Mouse (Mus musculus): ENCODE data around the gene Khdc3. TPM values are rescaled to one million over a fixed set of nuclear protein-coding genes. Genes with fewer than 3 reads are reported as not detected.
"Not testable (repeated sequence)": the region's sequence is repeated elsewhere in the genome, so short reads cannot be mapped to it uniquely, and the experiment has no call there.

Gene Khdc3
- total RNA-seq, 2 experiments from 2014 or later, result 0.44 to 0.92 TPM

DNA sequence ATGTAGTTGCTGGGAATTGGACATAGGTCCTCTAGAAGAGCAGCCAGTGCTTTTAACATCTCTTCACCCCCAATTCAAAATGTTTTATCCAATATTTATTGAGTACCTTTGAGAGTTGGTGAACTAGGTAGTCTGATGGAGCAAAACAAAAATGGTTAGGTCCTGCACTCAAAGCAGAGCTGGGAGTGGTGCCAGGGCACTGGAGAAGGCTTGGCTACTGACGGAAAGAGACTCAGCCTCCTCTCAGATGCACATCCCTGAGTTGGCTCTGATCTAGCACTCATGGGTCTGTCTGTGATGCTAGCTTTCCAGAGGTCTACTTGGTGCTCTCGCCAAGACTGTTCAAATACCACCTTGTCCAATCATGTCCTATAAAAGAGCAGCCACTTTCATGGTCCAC, 3.7 kb upstream of the Khdc3 start:
- ATAC-seq (replicated peaks; ENCODE audit: poor library complexity), result no peak

DNA sequence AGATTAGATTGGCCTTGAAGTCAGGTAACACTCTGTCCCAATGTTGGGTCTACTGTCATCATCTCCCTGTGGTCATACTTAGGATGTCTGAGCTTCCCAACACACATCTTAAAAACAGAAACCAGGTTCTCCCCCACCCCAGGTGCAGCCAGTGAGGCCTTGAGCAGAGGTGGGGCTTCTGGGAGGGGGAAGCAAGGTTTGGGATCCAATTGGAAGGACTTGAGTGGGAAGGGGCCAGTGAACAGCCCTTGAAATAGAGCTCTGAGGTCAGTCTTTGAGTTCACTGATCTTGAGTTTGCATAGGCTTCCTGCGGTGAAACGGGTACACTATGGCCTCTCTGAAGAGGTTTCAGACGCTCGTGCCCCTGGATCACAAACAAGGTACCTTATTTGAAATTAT, 545 bp downstream of the Khdc3 start, which contains the start of gene Gm20509:
Gm20509 (plus strand) TSS at position 290 of the 400 bp plus-strand sequence.
- ATAC-seq (replicated peaks; ENCODE audit: poor library complexity), result no peak

DNA sequence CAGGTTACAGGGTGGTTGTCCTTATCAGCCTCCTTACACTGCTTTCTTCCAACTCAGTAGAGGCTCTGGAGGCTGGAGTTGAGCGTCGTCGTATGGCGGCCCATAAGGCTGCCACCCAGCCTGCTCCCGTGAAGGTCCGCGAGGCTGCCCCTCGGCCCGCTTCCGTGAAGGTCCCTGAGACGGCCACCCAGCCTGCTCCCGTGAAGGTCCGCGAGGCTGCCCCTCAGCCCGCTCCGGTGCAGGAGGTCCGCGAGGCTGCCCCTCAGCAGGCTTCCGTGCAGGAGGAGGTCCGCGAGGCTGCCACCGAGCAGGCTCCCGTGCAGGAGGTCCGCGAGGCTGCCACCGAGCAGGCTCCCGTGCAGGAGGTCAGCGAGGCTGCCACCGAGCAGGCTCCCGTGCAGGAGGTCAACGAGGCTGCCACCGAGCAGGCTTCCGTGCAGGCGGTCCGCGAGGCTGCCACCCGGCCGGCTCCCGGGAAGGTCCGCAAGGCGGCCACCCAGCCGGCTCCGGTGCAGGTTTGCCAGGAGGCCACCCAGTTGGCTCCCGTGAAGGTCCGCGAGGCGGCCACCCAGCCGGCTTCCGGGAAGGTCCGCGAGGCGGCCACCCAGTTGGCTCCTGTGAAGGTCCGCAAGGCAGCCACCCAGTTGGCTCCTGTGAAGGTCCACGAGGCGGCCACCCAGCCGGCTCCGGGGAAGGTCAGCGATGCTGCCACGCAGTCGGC, 1.7 kb downstream of the Khdc3 start:
- peak; percentile 45 for ATAC-seq (replicated peaks; ENCODE audit: poor library complexity)

DNA sequence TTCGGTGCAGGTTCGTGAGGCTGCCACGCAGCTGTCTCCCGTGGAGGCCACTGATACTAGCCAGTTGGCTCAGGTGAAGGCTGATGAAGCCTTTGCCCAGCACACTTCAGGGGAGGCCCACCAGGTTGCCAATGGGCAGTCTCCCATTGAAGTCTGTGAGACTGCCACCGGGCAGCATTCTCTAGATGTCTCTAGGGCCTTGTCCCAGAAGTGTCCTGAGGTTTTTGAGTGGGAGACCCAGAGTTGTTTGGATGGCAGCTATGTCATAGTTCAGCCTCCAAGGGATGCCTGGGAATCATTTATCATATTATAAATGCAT, 2.2 kb downstream of the Khdc3 start:
- no peak for ATAC-seq (replicated peaks; ENCODE audit: poor library complexity)

DNA sequence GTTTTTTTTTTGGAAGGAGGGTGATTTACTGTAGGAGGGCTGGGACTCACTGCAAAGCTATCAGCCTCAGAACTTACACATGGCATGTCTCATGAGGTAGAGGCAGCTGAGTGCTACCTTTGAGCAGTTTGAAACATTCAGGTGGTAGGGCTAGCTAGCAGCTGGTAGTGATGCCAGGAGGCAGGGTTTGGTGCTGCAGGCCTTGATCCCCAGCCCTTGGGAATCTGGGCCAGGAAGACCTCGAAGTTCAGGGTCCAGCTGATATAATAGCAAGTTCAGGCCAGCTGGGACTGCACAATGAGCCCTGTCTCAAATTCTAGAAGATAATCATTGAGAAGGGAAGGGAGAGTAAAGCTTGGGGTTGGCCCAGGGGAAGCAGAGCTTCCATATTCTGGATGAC, 3.5 kb downstream of the Khdc3 start:
- no peak for ATAC-seq (replicated peaks; ENCODE audit: poor library complexity)

DNA sequence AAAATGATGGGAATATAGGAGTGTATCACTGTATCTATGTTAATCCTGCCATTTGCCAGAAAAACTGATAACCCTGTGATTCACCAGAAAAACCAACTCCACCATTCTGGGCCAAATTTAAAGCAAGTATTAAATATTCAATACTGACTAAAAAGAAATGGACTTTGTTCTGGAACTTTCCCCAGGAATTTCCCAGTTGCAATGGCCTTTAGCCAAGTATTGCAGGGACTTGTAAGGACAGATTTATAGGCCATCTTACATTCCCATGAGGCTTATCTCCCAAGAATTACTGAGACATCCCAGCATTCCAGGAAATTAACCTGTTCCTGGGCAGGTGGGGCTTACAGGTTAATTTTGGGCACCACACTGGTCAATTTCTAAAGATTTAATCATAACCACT, 4.1 kb downstream of the Khdc3 start:
- ATAC-seq (replicated peaks; ENCODE audit: poor library complexity), result no peak

DNA sequence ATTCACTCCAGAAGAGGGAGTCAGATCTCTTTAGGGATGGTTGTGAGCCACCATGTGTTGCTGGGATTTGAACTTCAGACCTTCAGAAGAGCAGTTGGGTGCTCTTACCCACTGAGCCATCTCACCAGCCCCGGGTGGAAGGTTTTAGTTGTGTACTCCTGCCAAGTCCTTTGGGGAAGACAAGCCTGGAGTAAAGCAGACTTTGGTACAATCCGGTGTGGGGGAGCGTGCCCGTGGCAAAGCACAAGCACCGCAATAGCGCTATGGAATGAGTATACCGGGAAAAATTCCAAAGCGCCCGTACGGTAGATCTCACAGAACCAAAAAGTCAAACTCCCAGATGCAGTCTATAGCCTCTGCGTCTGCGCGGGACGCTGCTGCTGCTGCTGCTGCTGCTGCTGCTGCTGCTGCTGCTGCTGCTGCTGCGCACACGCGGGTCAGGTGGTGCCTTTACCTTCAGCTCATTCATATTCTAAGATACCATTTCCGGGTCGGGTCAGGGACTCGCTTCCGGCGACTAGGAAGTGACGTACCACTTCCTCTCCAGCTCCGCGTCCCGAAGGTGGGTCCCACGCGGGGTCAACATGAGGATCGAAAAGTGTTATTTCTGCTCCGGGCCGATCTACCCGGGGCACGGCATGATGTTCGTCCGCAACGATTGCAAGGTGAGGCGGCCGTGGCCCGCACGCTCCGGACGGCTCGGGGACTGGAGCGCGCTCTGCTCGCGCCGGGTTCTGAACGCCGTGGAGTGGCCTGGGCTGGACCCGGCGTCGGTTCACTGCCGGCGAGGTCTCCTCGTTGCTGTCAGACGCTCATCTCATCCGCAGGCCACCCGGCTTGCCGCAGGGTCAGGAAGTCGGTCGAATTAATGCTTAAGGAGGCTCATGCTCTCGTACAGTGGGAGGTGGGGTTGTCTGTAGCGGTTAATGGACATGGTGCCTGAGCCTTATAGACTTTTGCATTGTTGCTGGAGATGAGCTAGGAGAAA, 11.6 kb downstream of the Khdc3 start, which contains the start of gene Rsl24d1:
Rsl24d1 (plus strand) TSS at position 508 of the 988 bp plus-strand sequence.
- ATAC-seq (replicated peaks; ENCODE audit: poor library complexity), result peak; percentile 98

DNA sequence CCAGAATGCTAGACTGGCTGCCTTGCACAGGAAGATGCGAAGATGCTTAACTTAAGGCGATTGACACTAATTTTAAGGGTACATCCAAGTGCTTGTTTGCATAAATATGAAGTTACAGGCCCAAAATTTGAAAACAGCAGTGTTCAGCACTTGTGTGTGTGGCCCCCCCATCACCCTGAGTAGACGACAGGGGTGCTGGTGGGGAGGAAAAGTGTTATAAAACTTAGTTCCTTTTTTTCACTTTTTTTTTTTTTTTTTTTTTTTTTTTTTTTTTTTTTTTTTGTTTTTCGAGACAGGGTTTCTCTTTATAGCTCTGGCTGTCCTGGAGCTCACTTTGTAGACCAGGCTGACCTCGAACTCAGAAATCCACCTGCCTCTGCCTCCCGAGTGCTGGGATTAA, 15.1 kb downstream of the Khdc3 start:
- ATAC-seq (replicated peaks; ENCODE audit: poor library complexity), result not testable (repeated sequence)

DNA sequence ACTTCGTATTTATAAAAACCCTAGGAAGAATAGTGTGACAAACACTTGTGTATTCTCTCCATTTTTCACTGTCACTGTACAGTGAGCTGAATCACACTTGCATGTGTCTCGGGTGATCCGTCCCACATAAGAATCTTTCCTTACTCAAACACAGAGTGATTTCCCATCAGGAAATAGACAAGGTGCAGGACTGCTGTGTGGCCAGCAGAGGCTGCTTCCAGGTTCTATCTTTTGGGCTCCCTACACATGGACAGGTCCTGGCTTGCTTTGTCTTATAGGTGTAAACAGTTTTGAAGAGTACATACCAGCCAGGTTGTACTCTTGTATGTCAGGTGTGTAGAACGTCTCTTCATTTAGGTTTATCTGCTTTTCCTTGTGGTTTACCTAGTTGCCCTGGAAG, 16.4 kb downstream of the Khdc3 start:
- no peak for ATAC-seq (replicated peaks; ENCODE audit: poor library complexity)

DNA sequence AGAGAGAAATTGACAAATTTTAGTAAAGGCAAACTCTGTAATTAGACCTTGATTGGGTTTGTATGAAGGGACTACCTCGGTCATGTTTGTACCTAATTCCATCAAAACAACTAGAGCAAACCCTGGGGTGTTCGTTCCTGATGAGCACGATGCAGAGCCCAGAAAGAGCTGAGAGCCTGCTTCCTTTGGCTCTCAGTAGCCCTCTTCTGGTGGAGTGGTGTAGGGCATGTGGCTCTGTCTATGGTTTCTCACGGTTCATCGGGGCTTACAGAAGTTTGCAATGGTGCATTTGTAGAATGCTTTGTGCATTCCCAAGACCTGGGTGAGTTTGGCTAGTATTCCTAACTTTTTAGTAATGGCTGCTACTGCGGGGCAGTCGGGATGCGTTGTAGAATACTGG, 20.1 kb downstream of the Khdc3 start:
- peak; percentile 67 for ATAC-seq (replicated peaks; ENCODE audit: poor library complexity)

DNA sequence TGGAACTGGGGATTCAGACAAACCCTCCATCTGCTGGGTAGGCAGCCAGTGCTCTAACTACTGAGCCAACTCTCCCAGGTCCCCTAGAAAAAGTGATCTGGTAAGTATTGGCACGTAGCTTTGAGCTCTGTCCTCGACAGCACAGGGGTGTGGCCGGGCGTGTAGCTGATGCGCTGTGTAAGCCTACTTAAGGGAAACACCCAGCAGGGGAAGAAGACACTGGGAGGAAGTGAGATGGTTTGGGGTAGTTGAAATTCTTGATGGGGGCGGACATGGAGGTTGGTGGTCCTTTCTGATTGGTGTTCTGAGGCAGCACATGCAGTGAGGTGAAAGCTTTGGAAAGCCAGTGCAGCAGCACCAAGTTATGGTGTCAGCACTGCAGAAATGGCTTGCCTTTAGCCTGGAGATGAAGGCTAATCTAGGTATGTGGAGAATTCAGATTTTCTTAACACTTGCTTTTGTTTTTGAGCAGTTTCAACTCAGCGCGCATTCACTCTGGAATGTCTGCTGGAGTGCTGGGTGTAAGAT, 23.5 kb downstream of the Khdc3 start:
- ATAC-seq (replicated peaks; ENCODE audit: poor library complexity), result peak; percentile 61

DNA sequence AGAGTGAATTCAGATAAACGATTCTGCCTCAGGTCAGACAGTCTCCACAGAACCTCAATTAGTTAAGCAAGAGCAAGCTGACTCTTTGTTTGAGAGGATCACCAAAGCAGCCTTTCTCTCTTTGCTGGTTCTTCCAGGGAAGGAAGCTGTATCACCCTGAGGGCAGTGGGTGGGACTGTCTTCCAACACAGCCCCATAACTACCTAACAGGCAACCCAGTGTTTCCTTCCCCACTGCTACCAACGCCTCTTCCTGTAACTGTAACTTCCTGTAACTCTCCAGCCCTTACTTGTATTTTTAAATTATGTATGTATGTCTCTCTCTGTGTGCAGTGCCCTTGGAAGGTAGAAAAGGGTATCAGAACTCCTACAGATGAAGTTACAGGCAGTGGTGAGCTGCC, 25.8 kb downstream of the Khdc3 start:
- ATAC-seq (replicated peaks; ENCODE audit: poor library complexity), result peak; percentile 66

DNA sequence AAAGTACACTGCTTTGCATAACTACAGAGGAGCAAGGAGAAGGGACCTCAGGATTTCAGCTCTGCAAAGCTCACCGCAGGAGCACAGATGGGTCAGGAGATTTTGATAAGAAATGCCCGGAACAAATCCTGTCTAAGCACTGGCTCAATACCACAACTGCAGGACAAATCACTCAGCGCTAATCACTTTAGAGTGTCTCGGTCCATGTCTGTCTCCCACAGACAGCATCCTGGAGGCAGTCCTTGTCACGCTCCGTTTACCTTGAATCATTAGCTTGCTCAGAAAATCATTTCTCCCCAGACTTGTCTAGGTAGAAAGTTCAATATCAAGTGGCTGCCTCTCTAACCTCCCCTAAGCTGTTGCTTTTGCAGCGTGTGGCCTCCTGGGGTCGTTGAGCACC, 28.2 kb downstream of the Khdc3 start:
- ATAC-seq (replicated peaks; ENCODE audit: poor library complexity), result no peak

DNA sequence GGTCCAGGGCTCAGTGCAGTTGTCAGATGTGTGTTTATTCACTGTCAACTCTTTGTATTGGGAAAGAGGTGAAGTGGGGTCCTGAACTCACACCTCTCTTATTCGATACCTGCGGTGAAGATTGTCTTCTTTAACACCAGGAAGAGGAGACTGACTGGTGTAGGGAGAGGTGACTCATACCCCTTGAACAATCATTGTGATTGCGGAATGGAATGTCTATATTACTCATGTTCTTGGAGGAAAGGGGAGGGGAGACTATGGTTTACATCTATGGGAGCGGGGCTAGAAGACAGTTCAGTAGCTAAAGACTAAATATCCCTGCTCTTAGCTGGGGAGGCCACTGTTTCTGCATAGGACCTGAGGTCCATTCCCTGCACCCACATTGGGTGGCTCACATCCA, 28.9 kb downstream of the Khdc3 start:
- ATAC-seq (replicated peaks; ENCODE audit: poor library complexity), result peak; percentile 30; the same call in 1 of the 2 replicates

DNA sequence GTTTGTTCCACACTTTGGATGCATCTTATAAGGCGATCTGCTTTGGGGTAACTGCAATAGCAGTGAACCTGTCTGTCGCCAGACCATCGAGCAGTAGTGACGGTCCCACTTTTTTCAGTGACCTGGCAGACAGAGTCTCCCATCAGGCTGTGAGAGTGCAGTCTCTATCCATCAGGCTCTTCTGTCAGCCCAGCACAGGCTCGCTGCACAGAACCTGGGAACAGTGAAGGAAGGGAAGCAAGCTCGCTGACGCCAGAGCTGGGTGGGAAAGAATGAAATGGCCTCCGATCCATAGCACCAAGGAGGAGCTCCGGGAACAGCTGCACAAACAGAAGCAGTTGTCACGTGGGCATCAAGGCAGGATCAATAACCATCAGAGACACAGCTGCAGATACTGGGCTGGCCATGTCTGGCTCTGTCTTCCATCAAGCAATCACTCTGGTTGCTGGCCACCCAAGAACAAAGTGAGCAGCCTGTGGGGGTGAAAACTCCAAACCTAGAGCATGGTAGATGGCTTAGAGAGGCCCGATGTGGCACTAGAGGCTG, 35.8 kb downstream of the Khdc3 start:
- no peak for ATAC-seq (replicated peaks; ENCODE audit: poor library complexity)

Other genes with a start within 250 kb of the Khdc3 start
- gene Pygo1, start 176.2 kb upstream of the Khdc3 start, total RNA-seq (2015), result not detected in 2 replicates
- 0.03 TPM in 1 of 2 replicates, not detected in the other for gene Pygo1, start 176.2 kb upstream of the Khdc3 start, total RNA-seq (2017)
- 0.07 and 0.91 TPM in 2 replicates for gene Dyx1c1, start 143.1 kb upstream of the Khdc3 start, total RNA-seq (2015)
- 0.58 TPM in 1 of 2 replicates, not detected in the other for gene Dyx1c1, start 143.1 kb upstream of the Khdc3 start, total RNA-seq (2017)
- gene Gm44503, start 143.0 kb upstream of the Khdc3 start, total RNA-seq (2015), result not detected in 2 replicates
- 0.07 TPM in 1 of 2 replicates, not detected in the other for gene Gm44503, start 143.0 kb upstream of the Khdc3 start, total RNA-seq (2017)
- gene Ccpg1os, start 116.5 kb upstream of the Khdc3 start, total RNA-seq (2015), result 6.9 and 10.4 TPM in 2 replicates
- 8.0 and 10.0 TPM in 2 replicates for gene Ccpg1os, start 116.5 kb upstream of the Khdc3 start, total RNA-seq (2017)
- 25.8 and 26.6 TPM in 2 replicates for gene Ccpg1, start 116.4 kb upstream of the Khdc3 start, total RNA-seq (2015)
- gene Ccpg1, start 116.4 kb upstream of the Khdc3 start, total RNA-seq (2017), result 48.7 and 49.7 TPM in 2 replicates
- 35.3 and 47.1 TPM in 2 replicates for gene Pigb, start 61.5 kb upstream of the Khdc3 start, total RNA-seq (2015)
- 7.4 and 7.8 TPM in 2 replicates for gene Pigb, start 61.5 kb upstream of the Khdc3 start, total RNA-seq (2017)
- 63.5 and 65.1 TPM in 2 replicates for gene Rab27a, start 57.0 kb upstream of the Khdc3 start, total RNA-seq (2015)
- gene Rab27a, start 57.0 kb upstream of the Khdc3 start, total RNA-seq (2017), result 161 and 179 TPM in 2 replicates
- not detected in 2 replicates for gene Gm20509, start 634 bp downstream of the Khdc3 start, total RNA-seq (2015)
- 0.37 TPM in 1 of 2 replicates, not detected in the other for gene Gm20509, start 634 bp downstream of the Khdc3 start, total RNA-seq (2017)
- 137 and 140 TPM in 2 replicates for gene Rsl24d1, start 11.6 kb downstream of the Khdc3 start, total RNA-seq (2015)
- 232 and 254 TPM in 2 replicates for gene Rsl24d1, start 11.6 kb downstream of the Khdc3 start, total RNA-seq (2017)